Mouse (Mus musculus) spleen, adult 2 months (tissue): Measurements from ENCODE around the gene Iqschfp.

Experiments used
- CTCF ChIP-seq: fragments of 200-500 bp; IDR thresholded peaks from 2 replicates; pipeline ENCODE4 v1.5.1; 2011; ENCODE audit warnings: mild to moderate bottlenecking, inconsistent platforms; ENCODE audit not compliant: insufficient read depth, insufficient read length, insufficient replicate concordance; ENCODE audit errors: extremely low read depth
- POLR2A ChIP-seq: fragments of 200-500 bp; IDR thresholded peaks from 2 replicates; pipeline ENCODE4 v1.6.1; 2011; ENCODE audit warnings: low read depth, low read length, inconsistent platforms

DNA sequence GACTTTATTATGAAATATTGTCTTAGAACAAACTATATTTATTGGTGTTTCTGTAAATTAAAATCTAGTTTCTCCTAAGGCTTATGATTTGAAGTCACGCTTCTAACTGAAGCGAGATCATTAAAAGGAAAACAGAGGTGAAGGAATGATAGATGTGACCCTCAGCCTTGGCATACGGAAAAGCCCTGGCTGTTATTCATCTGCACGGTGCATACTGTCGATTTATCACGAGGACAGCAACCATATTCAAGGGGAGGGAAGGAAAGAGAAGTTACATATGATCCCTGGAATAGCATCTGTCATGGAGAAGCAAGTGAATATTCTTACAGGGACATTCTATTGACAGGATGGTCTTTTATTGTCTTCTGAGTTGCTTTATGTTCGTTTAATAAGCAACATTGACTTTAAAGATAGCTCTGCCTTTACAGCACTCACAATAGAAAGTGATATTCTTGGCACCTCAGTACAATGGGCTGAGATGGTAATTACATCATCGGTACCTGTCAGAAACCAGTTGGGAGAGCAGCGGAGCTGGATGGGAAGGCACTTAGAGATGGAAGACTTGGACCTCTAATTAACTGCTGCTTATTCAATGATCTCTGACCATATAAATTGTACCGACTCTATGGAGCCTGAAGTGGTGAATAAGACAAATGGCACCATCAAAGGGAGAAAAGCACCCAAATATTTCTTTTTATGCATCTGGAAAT lies 38.5 kb downstream of the Iqschfp start:
- TF ChIP-seq POLR2A (no peak), CTCF (no peak)
